Mouse (Mus musculus): Measurements from ENCODE around the gene 4930563M21Rik. TPM values are rescaled to one million over a fixed set of nuclear protein-coding genes. Genes with fewer than 3 reads are reported as not detected.
"Not testable (repeated sequence)": the region's sequence is repeated elsewhere in the genome, so short reads cannot be mapped to it uniquely, and the experiment has no call there.

The 4930563M21Rik gene
- polyA plus RNA-seq, 1 experiment: not detected

GRCm38 (mm10) chr9:56027292-56027691 is 16.9 kb upstream of the 4930563M21Rik start:
- H3ac ChIP-seq (ENCODE audit: control insufficient read depth, insufficient read length, low read depth): no peak overlapping the region
- no peaks in the 10 kb centered on the region for H3K36me3 ChIP-seq (ENCODE audit: control insufficient read depth, insufficient read depth)
- no peak overlapping the region for H3K4me3 ChIP-seq (ENCODE audit: insufficient read depth, poor library complexity, severe bottlenecking)
- H3K79me3 ChIP-seq (ENCODE audit: low read depth): no peaks in the 10 kb centered on the region
- TF ChIP-seq FOSL1 (IDR thresholded peaks at IDR 0.05; ENCODE audit: insufficient read depth, low read length, poor library complexity, severe bottlenecking) (no peak), CEBPB (IDR thresholded peaks at IDR 0.05; ENCODE audit: low read depth) (no peak), USF1 (IDR thresholded peaks at IDR 0.05; ENCODE audit: low read depth) (no peak), MAX (IDR thresholded peaks at IDR 0.05) (no peak), CTCF (IDR thresholded peaks at IDR 0.05; ENCODE audit: control insufficient read depth, insufficient read depth, insufficient read length) (no peak), MYOD1 (IDR thresholded peaks at IDR 0.05; ENCODE audit: control insufficient read depth, insufficient read length, low read depth) (no peak), MYOG (IDR thresholded peaks at IDR 0.05; ENCODE audit: control insufficient read depth, extremely low read depth, insufficient read length) (no peak)
- no peaks in the 10 kb centered on the region for H3K27me3 ChIP-seq (ENCODE audit: control insufficient read depth, insufficient read depth, insufficient read length)
- H3K79me2 ChIP-seq (ENCODE audit: control insufficient read depth, insufficient read depth): no peaks in the 10 kb centered on the region

DNA sequence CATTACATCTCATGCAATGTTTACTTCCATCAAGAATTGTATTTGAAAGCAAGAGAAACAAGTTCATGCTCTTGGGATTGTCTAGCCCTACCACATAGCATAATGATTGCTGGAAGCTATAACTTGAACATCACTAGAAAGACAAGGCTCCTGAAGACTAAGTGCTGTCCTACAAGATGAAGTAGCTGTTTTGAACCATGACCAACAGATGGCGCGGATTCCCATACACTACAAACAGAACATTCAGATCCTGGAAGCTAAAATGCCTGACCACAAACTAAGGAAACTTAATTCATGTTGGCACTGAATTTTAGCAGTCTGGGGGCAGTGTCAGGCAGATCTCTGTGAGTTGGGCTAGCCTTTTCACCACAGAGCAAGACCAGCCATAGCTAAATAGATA is 14.4 kb upstream of the 4930563M21Rik start:
- Histone ChIP-seq H3K79me2 (ENCODE audit: control insufficient read depth, insufficient read depth) (no peaks in the 10 kb centered on the region), H3K27me3 (ENCODE audit: control insufficient read depth, insufficient read depth, insufficient read length) (no peaks in the 10 kb centered on the region), H3K79me3 (ENCODE audit: low read depth) (no peaks in the 10 kb centered on the region), H3K4me3 (ENCODE audit: insufficient read depth, poor library complexity, severe bottlenecking) (no peak overlapping the region), H3K36me3 (ENCODE audit: control insufficient read depth, insufficient read depth) (no peaks in the 10 kb centered on the region), H3ac (ENCODE audit: control insufficient read depth, insufficient read length, low read depth) (no peak overlapping the region)
- no peak for TF ChIP-seq CEBPB (IDR thresholded peaks at IDR 0.05; ENCODE audit: low read depth)
- TF ChIP-seq MYOD1 (IDR thresholded peaks at IDR 0.05; ENCODE audit: control insufficient read depth, insufficient read length, low read depth): no peak
- TF ChIP-seq MYOG (IDR thresholded peaks at IDR 0.05; ENCODE audit: control insufficient read depth, extremely low read depth, insufficient read length): no peak
- no peak for TF ChIP-seq MAX (IDR thresholded peaks at IDR 0.05)
- TF ChIP-seq FOSL1 (IDR thresholded peaks at IDR 0.05; ENCODE audit: insufficient read depth, low read length, poor library complexity, severe bottlenecking): no peak
- no peak for TF ChIP-seq CTCF (IDR thresholded peaks at IDR 0.05; ENCODE audit: control insufficient read depth, insufficient read depth, insufficient read length)
- TF ChIP-seq USF1 (IDR thresholded peaks at IDR 0.05; ENCODE audit: low read depth): no peak

GRCm38 (mm10) chr9:56004679-56005078 is 5.7 kb downstream of the 4930563M21Rik start:
- not testable (repeated sequence) for H3ac ChIP-seq (ENCODE audit: control insufficient read depth, insufficient read length, low read depth); H3K4me3 ChIP-seq (ENCODE audit: insufficient read depth, poor library complexity, severe bottlenecking); H3K27me3 ChIP-seq (ENCODE audit: control insufficient read depth, insufficient read depth, insufficient read length); H3K79me3 ChIP-seq (ENCODE audit: low read depth); H3K79me2 ChIP-seq (ENCODE audit: control insufficient read depth, insufficient read depth); H3K36me3 ChIP-seq (ENCODE audit: control insufficient read depth, insufficient read depth)

- Histone ChIP-seq H3K79me2 (ENCODE audit: control insufficient read depth, insufficient read depth) (no peaks in the 10 kb centered on the region), H3ac (ENCODE audit: control insufficient read depth, insufficient read length, low read depth) (no peak overlapping the region), H3K79me3 (ENCODE audit: low read depth) (no peaks in the 10 kb centered on the region), H3K4me3 (ENCODE audit: insufficient read depth, poor library complexity, severe bottlenecking) (no peak overlapping the region), H3K36me3 (ENCODE audit: control insufficient read depth, insufficient read depth) (no peaks in the 10 kb centered on the region), H3K27me3 (ENCODE audit: control insufficient read depth, insufficient read depth, insufficient read length) (no peaks in the 10 kb centered on the region)
- TF ChIP-seq CTCF (IDR thresholded peaks at IDR 0.05; ENCODE audit: control insufficient read depth, insufficient read depth, insufficient read length) (peak; percentile 17), USF1 (IDR thresholded peaks at IDR 0.05; ENCODE audit: low read depth) (no peak), MYOG (IDR thresholded peaks at IDR 0.05; ENCODE audit: control insufficient read depth, extremely low read depth, insufficient read length) (no peak), CEBPB (IDR thresholded peaks at IDR 0.05; ENCODE audit: low read depth) (no peak), MYOD1 (IDR thresholded peaks at IDR 0.05; ENCODE audit: control insufficient read depth, insufficient read length, low read depth) (no peak)
Measured at GRCm38 (mm10) chr9:55946819-55947218, 63.5 kb downstream of the 4930563M21Rik start.

DNA sequence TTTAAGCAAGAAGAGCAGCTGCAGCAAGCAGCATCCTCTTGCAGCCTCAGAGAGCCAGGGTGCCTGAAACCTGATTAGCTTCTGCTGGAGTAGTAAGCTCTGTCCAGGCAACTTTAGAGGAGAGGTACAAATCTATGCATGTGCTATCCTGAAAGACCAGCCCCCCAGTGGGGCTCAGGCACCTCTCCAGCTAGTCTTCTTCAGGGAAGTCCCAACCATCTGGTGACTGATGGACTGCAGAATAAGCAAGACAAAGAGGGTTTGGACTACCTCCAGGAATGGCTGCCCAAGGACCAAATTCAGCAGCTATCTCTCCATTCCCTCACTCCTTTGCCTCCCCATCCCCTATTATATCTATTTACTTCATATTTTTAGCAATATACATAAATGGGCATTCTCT is 69.0 kb downstream of the 4930563M21Rik start:
- no peak for TF ChIP-seq CEBPB (IDR thresholded peaks at IDR 0.05; ENCODE audit: low read depth)
- Histone ChIP-seq H3K4me3 (ENCODE audit: insufficient read depth, poor library complexity, severe bottlenecking) (no peak overlapping the region), H3K79me3 (ENCODE audit: low read depth) (no peaks in the 10 kb centered on the region), H3K27me3 (ENCODE audit: control insufficient read depth, insufficient read depth, insufficient read length) (no peaks in the 10 kb centered on the region), H3ac (ENCODE audit: control insufficient read depth, insufficient read length, low read depth) (no peak overlapping the region), H3K79me2 (ENCODE audit: control insufficient read depth, insufficient read depth) (no peaks in the 10 kb centered on the region), H3K36me3 (ENCODE audit: control insufficient read depth, insufficient read depth) (no peaks in the 10 kb centered on the region)

DNA sequence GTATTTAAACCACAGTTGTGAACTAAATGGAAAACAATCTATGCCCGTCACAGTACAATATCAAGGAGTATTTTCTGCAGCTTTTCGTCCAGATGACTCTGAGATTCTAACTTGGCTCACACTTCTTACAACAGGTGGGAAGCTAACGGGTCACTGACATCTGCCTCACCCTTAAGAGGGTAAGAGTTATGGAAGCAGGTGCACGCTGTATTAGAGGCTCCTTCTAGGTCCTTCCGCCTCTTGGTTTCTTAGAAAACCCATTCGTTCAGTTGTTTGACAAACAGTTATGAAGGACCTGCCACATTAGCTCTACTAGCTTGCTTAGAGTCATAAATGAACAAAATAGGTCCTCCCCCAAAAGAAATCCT is 71.7 kb downstream of the 4930563M21Rik start:
- H3K36me3 ChIP-seq (ENCODE audit: control insufficient read depth, insufficient read depth): no peaks in the 10 kb centered on the region
- H3K4me3 ChIP-seq (ENCODE audit: insufficient read depth, poor library complexity, severe bottlenecking): peak overlapping the region; percentile 53
- no peaks in the 10 kb centered on the region for H3K79me2 ChIP-seq (ENCODE audit: control insufficient read depth, insufficient read depth)
- H3K27me3 ChIP-seq (ENCODE audit: control insufficient read depth, insufficient read depth, insufficient read length): no peaks in the 10 kb centered on the region
- H3ac ChIP-seq (ENCODE audit: control insufficient read depth, insufficient read length, low read depth): no peak overlapping the region
- no peaks in the 10 kb centered on the region for H3K79me3 ChIP-seq (ENCODE audit: low read depth)
- TF ChIP-seq FOSL1 (IDR thresholded peaks at IDR 0.05; ENCODE audit: insufficient read depth, low read length, poor library complexity, severe bottlenecking): no peak
- TF ChIP-seq MAX (IDR thresholded peaks at IDR 0.05): no peak
- no peak for TF ChIP-seq CEBPB (IDR thresholded peaks at IDR 0.05; ENCODE audit: low read depth)
- no peak for TF ChIP-seq USF1 (IDR thresholded peaks at IDR 0.05; ENCODE audit: low read depth)
- no peak for TF ChIP-seq MYOG (IDR thresholded peaks at IDR 0.05; ENCODE audit: control insufficient read depth, extremely low read depth, insufficient read length)
- peak; percentile 8 for TF ChIP-seq MYOD1 (IDR thresholded peaks at IDR 0.05; ENCODE audit: control insufficient read depth, insufficient read length, low read depth)
- no peak for TF ChIP-seq CTCF (IDR thresholded peaks at IDR 0.05; ENCODE audit: control insufficient read depth, insufficient read depth, insufficient read length)

All from C2C12 (cell line).